Mouse (Mus musculus): ENCODE data around the gene Arhgap27. TPM values are rescaled to one million over a fixed set of nuclear protein-coding genes. Genes with fewer than 3 reads are reported as not detected.

Gene Arhgap27
- polyA plus RNA-seq (2014; fragmentation: Illumina TruSeq; extraction: RNeasy Lipid Tissue Mini Kit (QIAGEN cat#74804)), result 0.26 TPM

GRCm38 (mm10) chr11:103363214-103364148 lies at the start of gene Arhgap27:
Gene Arhgap27 (minus strand): TSS chr11:103363692.

DNA sequence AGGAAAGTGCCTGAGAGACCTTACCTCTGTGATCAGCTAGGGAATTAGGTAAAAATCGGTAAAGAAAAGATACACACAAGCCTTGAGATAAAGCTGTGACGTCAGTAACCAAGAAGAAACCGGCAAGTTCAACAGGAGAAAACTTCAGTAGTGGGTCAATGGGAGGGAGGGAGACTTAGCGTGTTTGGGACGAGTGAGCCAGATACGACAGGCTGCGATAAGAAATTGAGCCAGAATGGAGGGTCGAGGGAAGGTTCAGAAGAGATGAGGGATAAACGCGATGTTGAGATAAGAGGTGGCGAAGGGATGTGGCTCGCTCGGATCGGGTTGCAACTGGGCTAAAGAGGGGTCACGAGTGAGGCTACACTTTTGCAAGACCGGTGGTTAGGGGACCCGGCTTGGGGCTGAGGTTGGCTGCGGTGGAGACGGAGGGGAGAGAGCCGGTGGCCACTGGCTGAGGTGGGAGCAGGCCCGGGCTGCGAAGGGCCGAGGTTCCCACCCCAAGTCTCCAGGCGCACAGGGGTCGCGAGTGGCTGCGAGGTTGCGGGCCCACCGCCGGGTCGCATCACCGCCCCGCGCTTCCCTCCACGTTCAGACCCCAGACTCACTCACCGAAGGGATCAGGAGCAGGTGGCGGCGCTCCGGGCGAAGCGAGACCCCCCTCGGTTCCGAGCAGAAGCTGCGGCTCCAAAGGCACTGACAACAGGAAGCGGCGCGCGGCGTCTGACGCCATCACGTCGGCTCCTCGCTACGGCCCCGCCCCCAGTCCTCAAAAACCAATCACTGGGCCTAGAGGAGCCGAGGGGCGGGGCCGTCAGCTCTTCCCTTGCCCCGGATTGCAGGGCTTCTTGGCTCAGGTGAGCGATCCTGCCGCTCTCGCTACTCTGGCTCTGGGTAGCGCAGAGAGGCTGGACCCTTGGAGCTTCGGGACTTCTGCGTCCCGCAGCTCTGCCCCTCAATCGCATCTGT lies 48.8 kb upstream of the Arhgap27 start, which contains the start of gene Plekhm1:
Plekhm1 (minus strand) TSS at position 707 of the 969 bp plus-strand sequence.

Other genes starting within 250 kb of the Arhgap27 start
- gene Hexim1, start 247.5 kb downstream of the Arhgap27 start, polyA plus RNA-seq (2014; fragmentation: Illumina TruSeq; extraction: RNeasy Lipid Tissue Mini Kit (QIAGEN cat#74804)), result 60.1 TPM
- 3.1 TPM for gene Hexim2, start 231.3 kb downstream of the Arhgap27 start, polyA plus RNA-seq (2014; fragmentation: Illumina TruSeq; extraction: RNeasy Lipid Tissue Mini Kit (QIAGEN cat#74804))
- gene Fmnl1, start 192.6 kb downstream of the Arhgap27 start, polyA plus RNA-seq (2014; fragmentation: Illumina TruSeq; extraction: RNeasy Lipid Tissue Mini Kit (QIAGEN cat#74804)), result not detected
- not detected for gene 1700023F06Rik, start 155.1 kb downstream of the Arhgap27 start, polyA plus RNA-seq (2014; fragmentation: Illumina TruSeq; extraction: RNeasy Lipid Tissue Mini Kit (QIAGEN cat#74804))
- not detected for gene Spata32, start 145.3 kb downstream of the Arhgap27 start, polyA plus RNA-seq (2014; fragmentation: Illumina TruSeq; extraction: RNeasy Lipid Tissue Mini Kit (QIAGEN cat#74804))
- gene Map3k14, start 96.2 kb downstream of the Arhgap27 start, polyA plus RNA-seq (2014; fragmentation: Illumina TruSeq; extraction: RNeasy Lipid Tissue Mini Kit (QIAGEN cat#74804)), result not detected
- 1.1 TPM for gene Plekhm1, start 49.0 kb upstream of the Arhgap27 start, polyA plus RNA-seq (2014; fragmentation: Illumina TruSeq; extraction: RNeasy Lipid Tissue Mini Kit (QIAGEN cat#74804))
- not detected for gene Lrrc37a, start 140.9 kb upstream of the Arhgap27 start, polyA plus RNA-seq (2014; fragmentation: Illumina TruSeq; extraction: RNeasy Lipid Tissue Mini Kit (QIAGEN cat#74804))